Mouse (Mus musculus) liver, embryonic 14.5 days (tissue): ENCODE measurements around the gene Tnfsf12. TPM values are rescaled to one million over a fixed set of nuclear protein-coding genes. Genes with fewer than 3 reads are reported as not detected.

Experiments
- ATAC-seq: fragments of 200-750 bp; cut with Nextera tagmentation; 2 replicates; pipeline ENCODE4 v1.8.0; 2017; ENCODE audit warnings: moderate number of reproducible peaks, mild to moderate bottlenecking, moderate library complexity; ENCODE audit not compliant: insufficient read depth
- DNase-seq, 3 experiments: peaks; one replicate each; pipeline ENCODE4 v3.0.0-alpha.2; 2012 to 2013; ENCODE audit warnings: low read depth in 3 of 3, low spot score in 3 of 3
- H3K27ac ChIP-seq: fragments of 300-500 bp; sonication (generic); 2 replicates; pipeline ENCODE4 v1.5.1; 2014; ENCODE audit warnings: moderate library complexity, mild to moderate bottlenecking, control low read depth, inconsistent platforms
- H3K27me3 ChIP-seq: fragments of 300-500 bp; sonication (generic); 2 replicates; pipeline ENCODE4 v1.6.1; 2014; ENCODE audit warnings: mild to moderate bottlenecking, low read length, moderate library complexity; ENCODE audit not compliant: control insufficient read depth, insufficient read depth
- H3K36me3 ChIP-seq: fragments of 300-500 bp; sonication (generic); replicated peaks from 2 replicates; pipeline ENCODE4 v1.6.1; 2014; ENCODE audit warnings: low read depth; ENCODE audit not compliant: control insufficient read depth, insufficient read depth
- H3K4me1 ChIP-seq, 2 experiments: fragments of 200-500 bp in 1 of 2; fragments of 300-500 bp in 1 of 2; sonication (generic) in 1 of 2; replicated peaks; 2 replicates each; pipeline ENCODE4 v1.6.1; 2012 to 2014; ENCODE audit warnings: antibody characterized with exemption in 1 of 2, inconsistent platforms in 1 of 2, low read length in 1 of 2; ENCODE audit not compliant: control insufficient read depth in 2 of 2, insufficient read depth in 2 of 2
- H3K4me2 ChIP-seq: fragments of 300-500 bp; sonication (generic); 2 replicates; pipeline ENCODE4 v1.6.1; 2014; ENCODE audit warnings: low read depth, mild to moderate bottlenecking, control low read depth, moderate library complexity
- H3K4me3 ChIP-seq, 2 experiments: fragments of 200-500 bp in 1 of 2; fragments of 300-500 bp in 1 of 2; sonication (generic) in 1 of 2; 2 replicates each; pipeline ENCODE4 v1.5.1; 2012 to 2014; ENCODE audit warnings: low read depth in 2 of 2, low read length in 2 of 2, mild to moderate bottlenecking in 2 of 2, control low read depth in 1 of 2, inconsistent platforms in 1 of 2, moderate library complexity in 1 of 2; ENCODE audit not compliant: insufficient read depth in 1 of 2
- H3K9ac ChIP-seq: fragments of 300-500 bp; sonication (generic); replicated peaks from 2 replicates; pipeline ENCODE4 v1.6.1; 2014; ENCODE audit warnings: mild to moderate bottlenecking, control low read depth, moderate library complexity
- H3K9me3 ChIP-seq: fragments of 300-500 bp; sonication (generic); 2 replicates; pipeline ENCODE4 v1.6.1; 2016; ENCODE audit warnings: low read length, mixed read lengths; ENCODE audit not compliant: control insufficient read depth
- CTCF ChIP-seq: IDR thresholded peaks from 2 replicates; pipeline ENCODE4 v1.5.1; 2016; ENCODE audit warnings: antibody characterized with exemption, low read depth, control low read depth
- EP300 ChIP-seq: IDR thresholded peaks from 2 replicates; pipeline ENCODE4 v1.6.1; 2016; ENCODE audit warnings: antibody characterized with exemption, low read depth
- WGBS: fragments of 180-500 bp; shearing (Covaris S2); extraction: QIAGEN DNeasy Blood & Tissue Kit; methylation state at CpG from one replicate; pipeline ENCODE4 v1.1.7; 2014; ENCODE audit not compliant: insufficient replicate concordance; 5-methylcytosine and 5-hydroxymethylcytosine counted together
- polyA plus RNA-seq, 2 experiments: library from polyadenylated mRNA; depleted of rRNA in 1 of 2; stranded (reverse) in 1 of 2; unstranded in 1 of 2; fragments of >200 nt; fragmentation: Nextera tagmentation in 1 of 2; extraction: Ambion mirVana in 1 of 2; gene quantifications; 2 replicates each; pipeline versions ENCODE4 v1.2.1 to v1.2.3; 2012 to 2014

The Tnfsf12 gene
- polyA plus RNA-seq, 2 experiments, result 3.1 to 4.3 TPM

DNA sequence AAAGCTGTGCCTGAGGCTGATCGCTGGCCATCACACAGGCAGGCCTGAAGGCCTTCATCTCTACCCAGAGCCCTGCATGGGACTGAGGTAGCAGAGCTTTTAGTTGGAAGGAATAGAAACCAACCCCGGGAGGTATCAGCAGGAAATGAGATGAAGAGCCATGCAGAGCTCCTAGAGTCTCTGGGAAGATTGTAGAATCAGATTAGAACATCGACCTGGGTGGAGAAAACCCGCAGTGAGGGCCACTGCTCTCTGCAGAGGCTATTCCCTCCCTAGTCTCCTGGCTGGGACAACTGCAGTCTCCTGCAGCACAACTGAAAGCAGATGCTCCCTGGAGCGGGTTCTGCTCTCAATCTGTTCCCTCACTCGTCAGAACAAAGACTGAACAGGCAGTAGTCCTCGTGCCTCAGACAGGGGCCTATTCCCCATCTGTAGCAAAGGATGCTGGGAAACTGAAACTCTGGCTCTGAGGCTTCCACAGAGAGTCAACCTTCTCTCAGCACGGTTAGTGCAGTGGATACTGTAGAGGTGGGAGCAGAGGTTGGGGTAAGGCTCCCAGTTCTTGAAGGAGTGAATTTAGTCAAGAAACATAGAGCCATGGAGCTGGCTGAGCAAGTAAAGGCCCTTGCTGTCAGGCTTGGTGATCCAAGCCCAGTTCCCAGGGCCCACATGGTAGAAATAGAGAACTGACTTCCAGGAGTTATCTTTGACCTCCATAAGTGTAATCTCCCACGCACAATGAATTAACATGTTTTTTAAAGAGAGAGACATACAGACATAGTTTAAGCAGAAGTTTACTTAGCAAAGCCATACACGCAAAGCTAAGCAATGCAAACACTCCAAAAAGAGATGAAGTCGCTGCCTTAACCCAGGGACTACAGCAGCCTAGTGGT lies 14.2 kb upstream of the Tnfsf12 start:
- no peak overlapping the region for H3K4me2 ChIP-seq
- H3K27ac ChIP-seq, result peak overlapping the region; percentile 54
- H3K9ac ChIP-seq, result peak overlapping the region; percentile 24
- H3K9me3 ChIP-seq, result no peaks in the 10 kb centered on the region
- ATAC-seq, result peak; percentile 45; the same call in 1 of the 2 replicates
- no peak for DNase-seq
- peak; percentile 43 for TF ChIP-seq EP300
- no peak for TF ChIP-seq CTCF
- 40% methylated on average over 11 of the region's 11 CpGs for WGBS
- H3K4me1 ChIP-seq, result peaks cover 12 to 16% of the 10 kb centered on the region in 2 experiments
- H3K27me3 ChIP-seq, result no peaks in the 10 kb centered on the region
- H3K36me3 ChIP-seq, result no peaks in the 10 kb centered on the region
- H3K4me3 ChIP-seq, result no peak overlapping the region

DNA sequence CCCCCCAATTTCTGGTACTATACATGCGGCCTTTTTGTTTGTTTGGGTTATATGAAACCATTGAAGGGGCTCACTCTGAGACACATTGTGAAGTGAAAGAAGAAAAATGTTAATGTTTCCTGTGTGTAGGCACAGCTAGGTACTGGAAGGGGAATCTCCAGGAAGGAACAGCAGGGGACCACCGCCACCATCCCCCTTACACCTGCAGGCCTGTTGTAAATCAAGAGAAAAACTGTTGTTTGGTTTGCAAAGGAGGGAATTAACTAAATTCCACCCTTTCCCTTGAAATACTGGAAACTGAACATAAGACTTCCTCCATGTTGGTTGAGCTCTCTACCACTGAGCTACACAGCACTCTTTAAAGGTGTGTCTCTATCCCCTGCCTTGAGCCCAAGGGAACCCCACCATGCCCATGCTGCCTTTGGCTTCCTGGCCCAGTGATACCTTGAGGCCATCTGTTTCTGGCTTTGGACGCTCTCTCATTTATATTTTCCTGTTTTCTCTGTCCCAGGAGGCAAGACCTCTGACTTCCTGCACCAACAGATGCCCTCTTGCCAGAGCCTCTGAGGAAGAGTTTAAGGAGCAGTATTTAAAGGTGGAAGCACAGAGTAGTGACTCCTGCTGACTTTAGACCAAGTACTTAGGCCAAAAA lies 13.1 kb upstream of the Tnfsf12 start:
- H3K27ac ChIP-seq, result no peak overlapping the region
- DNase-seq (no peak), ATAC-seq (no peak)
- no peak overlapping the region for H3K4me3 ChIP-seq
- H3K9me3 ChIP-seq, result no peaks in the 10 kb centered on the region
- no peak overlapping the region for H3K9ac ChIP-seq
- no peaks in the 10 kb centered on the region for H3K27me3 ChIP-seq
- 78% methylated on average over 3 of the region's 3 CpGs for WGBS
- TF ChIP-seq EP300, result no peak
- no peak for TF ChIP-seq CTCF
- H3K4me1 ChIP-seq, result peaks cover 12 to 16% of the 10 kb centered on the region in 2 experiments
- H3K4me2 ChIP-seq, result no peak overlapping the region
- no peaks in the 10 kb centered on the region for H3K36me3 ChIP-seq

DNA sequence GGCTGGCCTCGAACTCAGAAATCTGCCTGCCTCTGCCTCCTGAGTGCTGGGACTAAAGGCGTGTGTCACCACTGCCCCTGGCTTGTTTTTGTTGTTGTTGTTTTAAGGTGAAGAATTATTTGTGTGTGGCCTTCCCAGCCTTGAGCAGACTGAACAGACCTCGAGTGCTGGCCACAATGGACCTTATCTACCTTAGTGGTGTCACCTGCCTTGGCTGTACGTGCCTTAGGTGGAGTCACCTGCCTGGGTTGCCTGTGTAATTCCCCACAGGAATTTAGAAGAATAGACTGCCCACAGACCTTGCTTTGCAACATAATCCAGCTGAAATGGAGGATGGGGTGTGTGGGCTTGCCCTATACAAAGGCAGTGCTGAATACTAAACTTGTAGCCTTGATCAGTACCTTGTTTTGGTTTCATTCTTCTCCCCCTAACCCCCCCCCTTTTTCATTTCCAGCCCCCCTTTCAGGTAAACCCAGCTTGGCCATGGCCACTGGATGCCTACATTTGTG lies 12.3 kb upstream of the Tnfsf12 start:
- Histone ChIP-seq H3K4me3 (no peak overlapping the region), H3K36me3 (no peaks in the 10 kb centered on the region), H3K9ac (no peak overlapping the region), H3K4me1 (peaks cover 12 to 16% of the 10 kb centered on the region in 2 experiments), H3K4me2 (no peak overlapping the region), H3K27ac (no peak overlapping the region), H3K27me3 (no peaks in the 10 kb centered on the region), H3K9me3 (no peaks in the 10 kb centered on the region)
- 69% methylated on average over 4 of the region's 4 CpGs for WGBS
- no peak for TF ChIP-seq EP300
- no peak for TF ChIP-seq CTCF
- DNase-seq, result no peak
- ATAC-seq, result no peak

DNA sequence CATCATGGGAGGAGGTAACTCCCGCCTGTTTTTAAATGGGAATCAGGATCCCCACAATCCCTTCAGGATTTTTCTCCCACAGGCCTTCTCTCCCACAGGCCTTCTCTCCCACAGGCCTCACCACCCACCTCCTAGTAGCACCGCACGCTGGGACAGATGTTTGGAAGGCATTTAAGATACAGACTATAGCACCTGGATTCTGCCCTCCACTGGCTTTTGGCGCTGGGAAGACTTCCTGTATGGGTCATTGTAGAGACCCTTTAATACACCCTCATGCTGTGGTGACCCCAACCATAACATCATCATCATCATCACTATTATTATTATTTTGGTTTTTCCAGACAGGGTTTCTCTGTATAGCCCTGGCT lies 11.8 kb upstream of the Tnfsf12 start:
- 79% methylated on average over 4 of the region's 4 CpGs for WGBS
- no peaks in the 10 kb centered on the region for H3K9me3 ChIP-seq
- peaks cover 12 to 16% of the 10 kb centered on the region in 2 experiments for H3K4me1 ChIP-seq
- no peak overlapping the region for H3K4me2 ChIP-seq
- H3K4me3 ChIP-seq, result no peak overlapping the region
- no peaks in the 10 kb centered on the region for H3K36me3 ChIP-seq
- no peak for TF ChIP-seq EP300
- TF ChIP-seq CTCF, result no peak
- ATAC-seq (no peak), DNase-seq (no peak)
- H3K27me3 ChIP-seq, result no peaks in the 10 kb centered on the region
- no peak overlapping the region for H3K27ac ChIP-seq
- no peak overlapping the region for H3K9ac ChIP-seq
